Mouse (Mus musculus) erythroblast, embryonic 14.5 days (primary cell): Measurements from ENCODE around the gene Pigv. TPM values are rescaled to one million over a fixed set of nuclear protein-coding genes. Genes with fewer than 3 reads are reported as not detected.

Experiments
- H3K27me3 ChIP-seq: 2 replicates; pipeline ENCODE4 v1.6.1; 2012; ENCODE audit warnings: inconsistent platforms; ENCODE audit not compliant: control insufficient read depth
- H3K36me3 ChIP-seq: 2 replicates; pipeline ENCODE4 v1.6.1; 2012; ENCODE audit warnings: mild to moderate bottlenecking, inconsistent platforms; ENCODE audit not compliant: control insufficient read depth
- H3K4me1 ChIP-seq: 2 replicates; pipeline ENCODE4 v1.6.1; 2012; ENCODE audit warnings: inconsistent platforms; ENCODE audit not compliant: control insufficient read depth
- H3K4me3 ChIP-seq: replicated peaks from 2 replicates; pipeline ENCODE3; 2012; ENCODE audit warnings: moderate library complexity, mild to moderate bottlenecking, inconsistent platforms
- H3K9me3 ChIP-seq: 2 replicates; pipeline ENCODE4 v1.6.1; 2012; ENCODE audit warnings: low read length, inconsistent platforms, mixed read lengths; ENCODE audit not compliant: control insufficient read depth
- GATA1 ChIP-seq: IDR thresholded peaks from 2 replicates; pipeline ENCODE4 v1.6.1; 2012; ENCODE audit warnings: low read length, inconsistent platforms, mixed read lengths
- TAL1 ChIP-seq: IDR thresholded peaks from 3 replicates; pipeline ENCODE4 v1.6.1; 2012; ENCODE audit warnings: low read length, inconsistent platforms, mixed read lengths
- polyA plus RNA-seq: library from polyadenylated mRNA; stranded (reverse); fragments of >175 nt; gene quantifications from 2 replicates; pipeline ENCODE4 v1.2.3, GENCODE M21; 2012

Pigv gene
- polyA plus RNA-seq, 1 experiment, result 1.6 TPM

DNA sequence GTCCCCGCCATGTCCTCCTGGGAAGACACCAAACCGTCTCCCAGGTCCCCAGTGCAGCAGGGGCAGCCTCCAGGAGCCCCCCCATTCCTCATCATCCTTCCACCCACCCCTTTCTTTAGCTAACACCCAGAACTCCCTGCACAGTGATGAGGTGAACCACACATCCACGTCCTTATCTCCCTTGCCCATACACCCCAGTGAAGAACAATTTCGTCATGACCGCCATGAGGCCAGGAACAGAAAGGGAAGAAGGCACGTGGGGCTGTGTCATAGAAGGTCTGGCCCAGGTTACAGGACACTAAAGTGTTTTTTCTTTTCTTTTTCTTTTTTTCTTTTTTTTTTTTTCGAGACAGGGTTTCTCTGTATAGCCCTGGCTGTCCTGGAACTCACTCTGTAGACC lies 47.6 kb downstream of the Pigv start:
- Histone ChIP-seq H3K9me3 (no peaks in the 10 kb centered on the region), H3K27me3 (no peaks in the 10 kb centered on the region), H3K36me3 (peaks cover 5% of the 10 kb centered on the region; the same call in 1 of the 2 replicates), H3K4me1 (peaks cover 3% of the 10 kb centered on the region; the same call in 1 of the 2 replicates), H3K4me3 (no peak overlapping the region)
- TF ChIP-seq TAL1 (no peak), GATA1 (no peak)

GRCm38 (mm10) chr4:133622161-133622695 lies 50.2 kb downstream of the Pigv start:
- Histone ChIP-seq H3K27me3 (no peaks in the 10 kb centered on the region), H3K36me3 (peaks cover 5% of the 10 kb centered on the region; the same call in 1 of the 2 replicates), H3K4me1 (peaks cover 6% of the 10 kb centered on the region), H3K9me3 (no peaks in the 10 kb centered on the region), H3K4me3 (no peak overlapping the region)
- TF ChIP-seq TAL1 (no peak), GATA1 (no peak)

- H3K27me3 ChIP-seq, result no peaks in the 10 kb centered on the region
- H3K4me3 ChIP-seq, result no peak overlapping the region
- peaks cover 4% of the 10 kb centered on the region for H3K4me1 ChIP-seq
- TF ChIP-seq TAL1, result no peak
- no peak for TF ChIP-seq GATA1
- no peaks in the 10 kb centered on the region for H3K9me3 ChIP-seq
- H3K36me3 ChIP-seq, result peaks cover 2% of the 10 kb centered on the region; the same call in 1 of the 2 replicates
Observed at GRCm38 (mm10) chr4:133620668-133621067, 51.8 kb downstream of the Pigv start.

DNA sequence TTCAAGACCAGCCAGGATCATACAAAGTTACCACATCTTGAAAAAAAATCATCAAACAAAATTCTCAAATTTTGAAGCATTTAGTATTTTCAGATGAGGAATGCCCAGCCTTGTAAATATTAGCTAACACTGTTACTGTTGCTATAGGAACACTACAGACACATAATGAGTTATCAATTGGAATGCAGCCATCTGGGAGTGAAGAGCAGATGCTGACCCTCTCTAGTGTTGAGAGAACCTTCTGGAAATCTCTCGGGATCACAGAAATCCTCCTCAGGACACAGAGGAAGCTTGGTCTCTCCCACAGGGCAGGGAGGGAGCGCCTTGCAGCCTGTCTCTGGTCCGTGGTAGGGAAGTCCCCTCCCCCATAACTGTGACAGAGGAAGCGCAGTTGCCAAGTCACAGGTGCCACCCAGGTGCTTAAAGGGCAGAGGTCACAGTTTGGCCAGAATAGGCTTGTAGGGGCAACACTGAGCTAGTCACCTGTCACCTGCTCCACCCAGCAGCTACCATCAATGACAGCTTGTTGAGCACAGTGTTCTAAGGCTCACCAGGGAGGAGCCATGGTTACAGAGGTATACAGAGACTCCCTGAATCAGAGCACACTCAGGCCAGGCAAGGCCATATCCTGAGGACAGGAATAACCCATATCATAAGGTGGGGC lies 52.8 kb downstream of the Pigv start:
- Histone ChIP-seq H3K36me3 (peaks cover 2% of the 10 kb centered on the region; the same call in 1 of the 2 replicates), H3K4me1 (peaks cover 4% of the 10 kb centered on the region), H3K4me3 (no peak overlapping the region), H3K27me3 (no peaks in the 10 kb centered on the region), H3K9me3 (no peaks in the 10 kb centered on the region)
- TF ChIP-seq GATA1, result no peak
- TF ChIP-seq TAL1, result no peak

GRCm38 (mm10) chr4:133617936-133618335 lies 54.5 kb downstream of the Pigv start:
- TF ChIP-seq GATA1 (no peak), TAL1 (no peak)
- no peaks in the 10 kb centered on the region; the same call in 1 of the 2 replicates for H3K36me3 ChIP-seq
- H3K27me3 ChIP-seq, result no peaks in the 10 kb centered on the region
- no peaks in the 10 kb centered on the region for H3K9me3 ChIP-seq
- no peak overlapping the region for H3K4me3 ChIP-seq
- peaks cover 4% of the 10 kb centered on the region for H3K4me1 ChIP-seq

DNA sequence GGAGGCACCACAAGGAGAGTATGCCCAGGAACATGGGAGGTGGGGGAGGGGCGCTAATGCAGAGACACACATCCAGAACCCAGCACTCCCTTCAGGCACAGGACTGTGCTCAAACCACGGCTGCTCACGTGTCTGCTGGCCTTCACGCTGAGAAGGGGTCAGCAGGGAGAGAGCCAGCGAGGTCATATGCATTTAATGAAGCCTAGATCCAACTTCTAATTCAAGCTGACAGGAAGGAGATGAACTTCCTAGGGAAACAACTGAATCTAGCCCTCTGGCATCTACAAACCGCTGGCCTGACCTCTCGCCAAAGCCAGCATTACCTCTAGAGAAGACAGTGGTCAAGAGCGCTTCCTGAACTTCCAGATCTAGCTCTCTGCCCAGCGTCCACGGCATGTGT lies 57.0 kb downstream of the Pigv start:
- TF ChIP-seq GATA1 (no peak), TAL1 (no peak)
- no peak overlapping the region for H3K4me3 ChIP-seq
- H3K4me1 ChIP-seq, result peaks cover 8% of the 10 kb centered on the region
- H3K36me3 ChIP-seq, result peaks cover 6% of the 10 kb centered on the region
- H3K9me3 ChIP-seq, result peaks cover 9% of the 10 kb centered on the region
- no peaks in the 10 kb centered on the region for H3K27me3 ChIP-seq

DNA sequence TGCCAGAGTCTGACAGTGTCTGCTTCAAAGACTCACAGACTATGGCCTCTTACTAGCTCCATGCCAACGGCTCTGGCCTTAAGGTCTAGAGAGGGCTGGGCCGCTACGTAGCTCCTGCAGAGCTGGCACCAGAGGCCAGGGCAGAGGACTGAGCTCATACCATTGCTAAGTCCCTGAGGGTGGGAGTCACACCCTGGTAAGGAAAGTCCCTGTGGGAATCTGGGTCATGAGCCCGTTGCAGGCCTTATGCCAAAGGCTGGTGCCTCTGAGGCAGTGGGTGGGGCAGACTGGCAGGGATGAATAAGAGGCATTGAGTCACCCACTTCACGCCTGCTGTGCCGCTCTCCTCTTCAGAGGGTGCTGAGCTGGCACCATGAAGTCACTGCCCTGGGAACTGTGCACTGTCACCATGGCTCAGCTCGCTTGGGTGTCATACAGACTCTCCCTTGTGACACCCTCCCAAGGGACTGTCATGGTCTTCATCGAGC lies 58.1 kb downstream of the Pigv start:
- Histone ChIP-seq H3K4me1 (peaks cover 7% of the 10 kb centered on the region), H3K27me3 (no peaks in the 10 kb centered on the region), H3K36me3 (peaks cover 6% of the 10 kb centered on the region), H3K4me3 (no peak overlapping the region), H3K9me3 (peaks cover 9% of the 10 kb centered on the region)
- TF ChIP-seq TAL1, result no peak
- no peak for TF ChIP-seq GATA1

- no peak overlapping the region for H3K4me3 ChIP-seq
Observed at GRCm38 (mm10) chr4:133613867-133614266, 58.6 kb downstream of the Pigv start.

GRCm38 (mm10) chr4:133613026-133613425 lies 59.4 kb downstream of the Pigv start:
- Histone ChIP-seq H3K4me3 (no peak overlapping the region), H3K4me1 (peaks cover 7% of the 10 kb centered on the region), H3K9me3 (peaks cover 9% of the 10 kb centered on the region), H3K36me3 (peaks cover 6% of the 10 kb centered on the region), H3K27me3 (no peaks in the 10 kb centered on the region)
- TF ChIP-seq GATA1, result no peak
- TF ChIP-seq TAL1, result no peak

More at GRCm38 (mm10) chr4:133613867-133614266, 58.6 kb downstream of the Pigv start:
- TF ChIP-seq GATA1, result no peak
- no peak for TF ChIP-seq TAL1
- no peaks in the 10 kb centered on the region for H3K27me3 ChIP-seq
- peaks cover 9% of the 10 kb centered on the region for H3K9me3 ChIP-seq
- H3K4me1 ChIP-seq, result peaks cover 7% of the 10 kb centered on the region
- peaks cover 6% of the 10 kb centered on the region for H3K36me3 ChIP-seq

DNA sequence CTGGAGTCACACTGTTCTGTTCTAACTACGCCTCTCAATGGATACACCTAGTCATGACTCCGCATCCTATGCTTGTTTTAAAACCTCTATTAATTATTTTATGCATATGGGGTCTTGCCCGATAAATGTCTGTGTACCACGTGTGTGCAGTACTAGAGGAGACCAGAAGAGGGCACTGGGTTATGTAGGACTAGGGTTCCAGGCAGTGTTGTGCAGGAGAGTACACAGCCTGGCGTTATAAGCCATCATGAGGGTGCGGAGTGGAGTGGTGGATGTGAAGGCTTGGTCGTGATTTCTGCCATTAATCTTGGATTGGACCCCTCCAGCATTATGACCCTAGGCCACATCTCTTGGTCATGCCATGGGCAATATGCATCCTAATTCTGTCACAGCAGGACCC lies 60.0 kb downstream of the Pigv start:
- H3K27me3 ChIP-seq, result no peaks in the 10 kb centered on the region
- TF ChIP-seq GATA1 (no peak), TAL1 (no peak)
- H3K4me1 ChIP-seq, result peaks cover 7% of the 10 kb centered on the region
- H3K36me3 ChIP-seq, result peaks cover 6% of the 10 kb centered on the region
- peaks cover 9% of the 10 kb centered on the region for H3K9me3 ChIP-seq
- no peak overlapping the region for H3K4me3 ChIP-seq
